Mouse (Mus musculus): ENCODE measurements around the gene Ak4. TPM values are rescaled to one million over a fixed set of nuclear protein-coding genes. Genes with fewer than 3 reads are reported as not detected.

Ak4 gene
- total RNA-seq, 2 experiments from 2014 or later, result 78.1 to 95.3 TPM

- no peak for DNase-seq
Observed at GRCm38 (mm10) chr4:101515853-101516252, 96.8 kb downstream of the Ak4 start.

Other genes starting within 250 kb of the Ak4 start
- 100 to 1,000 TPM; 123 to 126 TPM for gene Jak1, start 154.0 kb upstream of the Ak4 start, total RNA-seq (2021)
- 100 to 1,000 TPM; 310 to 321 TPM for gene Dnajc6, start 77.4 kb downstream of the Ak4 start, total RNA-seq (2021)
- 10 to 100 TPM; 26.3 to 27.9 TPM for gene Leprot, start 228.4 kb downstream of the Ak4 start, total RNA-seq (2021)